Mouse (Mus musculus): ENCODE data around the gene Rph3a. TPM values are rescaled to one million over a fixed set of nuclear protein-coding genes. Genes with fewer than 3 reads are reported as not detected.

The Rph3a gene
- polyA plus RNA-seq, 1 experiment from 2014 or later = not detected

DNA sequence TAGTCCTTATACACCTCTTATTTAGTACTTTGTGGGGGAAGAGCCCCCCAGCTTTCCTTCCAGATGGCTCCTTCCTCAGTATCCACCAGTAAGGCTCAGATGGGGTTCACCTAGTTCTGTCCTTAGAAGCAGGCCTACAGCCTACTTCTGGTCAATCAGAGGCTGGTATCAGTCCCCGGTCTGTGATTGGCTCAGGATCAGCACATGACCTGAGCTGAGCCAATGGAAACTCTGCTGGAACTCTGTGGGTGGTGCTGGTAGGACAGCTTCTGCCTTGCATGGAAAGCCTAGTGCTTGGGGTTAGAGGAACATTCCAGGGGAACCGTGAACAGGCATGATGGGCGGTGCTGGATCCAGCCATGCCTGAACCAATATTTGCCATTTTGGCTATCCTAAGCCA lies 21.5 kb downstream of the Rph3a start:
- ATAC-seq (replicated peaks; ENCODE audit: extremely low read depth, insufficient read depth, low FRiP score) = no peak
- no peaks in the 10 kb centered on the region for H3K36me3 ChIP-seq (ENCODE audit: control insufficient read depth, insufficient read depth)
- H3K4me1 ChIP-seq (ENCODE audit: control insufficient read depth, insufficient read depth, low read length) = no peaks in the 10 kb centered on the region
- no peaks in the 10 kb centered on the region for H3K27me3 ChIP-seq (ENCODE audit: control insufficient read depth, insufficient read depth, low read length)
- no peak overlapping the region for H3K9ac ChIP-seq (ENCODE audit: low read length)
- H3K4me2 ChIP-seq (ENCODE audit: low read depth, low read length) = no peak overlapping the region
- no peak overlapping the region for H3K27ac ChIP-seq (ENCODE audit: low read length)
- H3K9me3 ChIP-seq (replicated peaks; ENCODE audit: control insufficient read depth, low read length) = no peaks in the 10 kb centered on the region
- WGBS = 83% methylated on average over 3 of the region's 3 CpGs
- H3K4me3 ChIP-seq (ENCODE audit: low read length) = no peak overlapping the region

DNA sequence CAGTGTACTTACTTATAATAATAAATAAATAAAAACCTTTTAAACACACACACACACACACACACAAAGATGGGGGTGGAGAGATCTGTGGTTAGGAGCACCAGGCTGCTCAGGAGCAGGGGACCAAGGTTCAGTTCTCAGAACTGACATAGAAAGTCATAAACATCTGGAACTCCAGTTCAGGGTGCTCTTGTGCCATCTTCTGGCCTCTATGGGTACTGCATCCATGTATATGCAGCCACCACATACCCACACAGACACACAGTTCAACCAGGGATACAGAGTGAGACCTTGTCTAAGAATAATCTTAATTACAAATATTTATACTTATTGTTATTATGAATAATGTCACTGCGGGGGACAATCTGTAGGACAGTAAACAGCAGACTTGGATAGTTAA lies 26.9 kb downstream of the Rph3a start:
- Histone ChIP-seq H3K36me3 (ENCODE audit: control insufficient read depth, insufficient read depth) (no peaks in the 10 kb centered on the region), H3K4me1 (ENCODE audit: control insufficient read depth, insufficient read depth, low read length) (no peaks in the 10 kb centered on the region), H3K27ac (ENCODE audit: low read length) (no peak overlapping the region), H3K27me3 (ENCODE audit: control insufficient read depth, insufficient read depth, low read length) (no peaks in the 10 kb centered on the region), H3K4me3 (ENCODE audit: low read length) (no peak overlapping the region), H3K9ac (ENCODE audit: low read length) (no peak overlapping the region), H3K9me3 (replicated peaks; ENCODE audit: control insufficient read depth, low read length) (peaks cover 16% of the 10 kb centered on the region), H3K4me2 (ENCODE audit: low read depth, low read length) (no peak overlapping the region)
- ATAC-seq (replicated peaks; ENCODE audit: extremely low read depth, insufficient read depth, low FRiP score) = no peak
- 80% methylated on average over 1 of the region's 1 CpGs for WGBS

DNA sequence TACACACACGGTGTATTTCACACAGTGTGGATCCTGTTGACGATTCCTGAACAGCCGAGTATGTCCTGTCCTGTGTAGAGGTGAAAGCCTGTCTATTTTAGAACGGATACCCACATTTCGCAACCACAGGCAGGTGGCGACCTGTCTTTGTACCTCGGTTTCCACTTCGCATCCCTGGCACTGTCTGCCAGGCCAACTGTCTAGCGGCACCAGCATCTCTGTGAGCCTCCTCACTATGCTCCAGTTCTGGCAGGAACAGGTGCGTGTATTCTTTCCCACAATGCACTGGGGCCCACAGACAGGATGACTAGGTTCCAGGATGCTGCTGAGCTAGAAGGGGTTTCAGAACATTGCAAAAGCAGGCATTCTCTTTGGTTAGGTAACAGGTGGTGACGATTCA lies 28.7 kb downstream of the Rph3a start:
- no peaks in the 10 kb centered on the region for H3K4me1 ChIP-seq (ENCODE audit: control insufficient read depth, insufficient read depth, low read length)
- H3K9ac ChIP-seq (ENCODE audit: low read length) = no peak overlapping the region
- no peak overlapping the region for H3K4me3 ChIP-seq (ENCODE audit: low read length)
- H3K36me3 ChIP-seq (ENCODE audit: control insufficient read depth, insufficient read depth) = no peaks in the 10 kb centered on the region
- WGBS = 88% methylated on average over 11 of the region's 11 CpGs
- no peak for ATAC-seq (replicated peaks; ENCODE audit: extremely low read depth, insufficient read depth, low FRiP score)
- no peaks in the 10 kb centered on the region for H3K27me3 ChIP-seq (ENCODE audit: control insufficient read depth, insufficient read depth, low read length)
- H3K4me2 ChIP-seq (ENCODE audit: low read depth, low read length) = no peak overlapping the region
- H3K27ac ChIP-seq (ENCODE audit: low read length) = no peak overlapping the region
- H3K9me3 ChIP-seq (replicated peaks; ENCODE audit: control insufficient read depth, low read length) = peaks cover 16% of the 10 kb centered on the region

DNA sequence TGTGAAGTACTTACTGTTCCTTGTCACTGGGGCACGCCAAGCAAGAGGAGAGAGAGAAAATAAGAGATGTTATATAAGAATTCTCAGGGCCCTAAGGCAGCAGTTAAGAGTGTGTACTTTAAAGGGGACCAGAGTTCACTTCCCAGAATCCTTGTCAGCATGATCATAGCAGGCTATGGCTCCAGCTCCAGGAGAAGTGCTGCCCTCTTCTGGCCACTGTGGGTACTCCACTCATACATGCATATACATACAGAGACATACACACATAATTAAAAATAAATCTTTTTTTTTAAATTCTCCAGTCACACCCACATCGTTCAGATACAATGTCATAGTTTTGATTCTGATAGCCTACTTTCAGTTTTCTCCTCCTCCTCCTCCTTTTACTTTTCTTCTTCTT lies 29.8 kb downstream of the Rph3a start:
- Histone ChIP-seq H3K9me3 (replicated peaks; ENCODE audit: control insufficient read depth, low read length) (peaks cover 16% of the 10 kb centered on the region), H3K27ac (ENCODE audit: low read length) (no peak overlapping the region), H3K4me1 (ENCODE audit: control insufficient read depth, insufficient read depth, low read length) (no peaks in the 10 kb centered on the region), H3K9ac (ENCODE audit: low read length) (no peak overlapping the region), H3K36me3 (ENCODE audit: control insufficient read depth, insufficient read depth) (no peaks in the 10 kb centered on the region), H3K4me2 (ENCODE audit: low read depth, low read length) (no peak overlapping the region), H3K4me3 (ENCODE audit: low read length) (no peak overlapping the region), H3K27me3 (ENCODE audit: control insufficient read depth, insufficient read depth, low read length) (no peaks in the 10 kb centered on the region)
- WGBS = 74% methylated on average over 2 of the region's 2 CpGs
- ATAC-seq (replicated peaks; ENCODE audit: extremely low read depth, insufficient read depth, low FRiP score) = no peak

DNA sequence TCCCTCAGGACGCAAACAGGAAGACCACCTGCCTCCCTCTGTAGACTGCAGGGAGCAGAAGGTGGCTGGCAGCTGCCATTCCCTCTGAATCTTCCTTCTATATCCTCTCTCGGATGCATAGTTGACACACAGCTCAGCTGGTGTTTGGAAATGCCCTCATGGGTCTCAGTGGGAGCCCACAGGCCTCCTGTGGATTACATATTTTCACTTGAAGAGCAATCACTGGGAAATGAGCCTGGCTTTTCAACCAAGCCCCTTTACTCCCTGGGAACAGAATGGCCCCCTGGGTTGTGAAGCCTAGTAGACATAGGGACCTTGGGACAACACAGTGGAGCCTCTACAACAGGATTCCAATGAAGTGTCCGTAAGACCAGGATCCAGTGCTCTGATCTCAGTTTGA lies 33.8 kb downstream of the Rph3a start:
- Histone ChIP-seq H3K36me3 (ENCODE audit: control insufficient read depth, insufficient read depth) (no peaks in the 10 kb centered on the region), H3K4me1 (ENCODE audit: control insufficient read depth, insufficient read depth, low read length) (no peaks in the 10 kb centered on the region), H3K27me3 (ENCODE audit: control insufficient read depth, insufficient read depth, low read length) (no peaks in the 10 kb centered on the region), H3K9me3 (replicated peaks; ENCODE audit: control insufficient read depth, low read length) (peaks cover 10% of the 10 kb centered on the region), H3K4me3 (ENCODE audit: low read length) (no peak overlapping the region), H3K4me2 (ENCODE audit: low read depth, low read length) (no peak overlapping the region), H3K9ac (ENCODE audit: low read length) (no peak overlapping the region), H3K27ac (ENCODE audit: low read length) (no peak overlapping the region)
- ATAC-seq (replicated peaks; ENCODE audit: extremely low read depth, insufficient read depth, low FRiP score) = no peak
- 43% methylated on average over 3 of the region's 3 CpGs for WGBS

DNA sequence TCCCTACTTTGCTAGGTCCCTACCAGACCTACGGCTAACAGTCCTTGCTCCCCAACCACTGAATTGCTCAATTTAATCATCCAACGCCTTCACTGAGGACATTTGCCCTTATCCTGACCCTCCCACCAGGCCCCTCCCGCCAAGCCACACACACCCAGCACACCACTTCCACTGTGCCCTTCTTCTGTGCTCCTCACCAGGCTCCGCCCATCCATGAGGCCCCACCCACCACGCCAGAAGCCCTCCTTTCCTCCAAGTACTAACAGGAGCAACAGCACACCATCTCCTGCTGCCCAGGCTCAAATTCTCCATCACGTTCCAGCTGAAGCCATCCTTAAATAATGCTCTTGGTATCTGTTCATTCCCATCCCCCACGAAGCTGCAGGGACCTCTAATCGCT lies 35.4 kb downstream of the Rph3a start:
- Histone ChIP-seq H3K27me3 (ENCODE audit: control insufficient read depth, insufficient read depth, low read length) (no peaks in the 10 kb centered on the region), H3K9ac (ENCODE audit: low read length) (no peak overlapping the region), H3K4me3 (ENCODE audit: low read length) (no peak overlapping the region), H3K4me1 (ENCODE audit: control insufficient read depth, insufficient read depth, low read length) (no peaks in the 10 kb centered on the region), H3K36me3 (ENCODE audit: control insufficient read depth, insufficient read depth) (no peaks in the 10 kb centered on the region), H3K9me3 (replicated peaks; ENCODE audit: control insufficient read depth, low read length) (no peaks in the 10 kb centered on the region), H3K27ac (ENCODE audit: low read length) (no peak overlapping the region), H3K4me2 (ENCODE audit: low read depth, low read length) (no peak overlapping the region)
- 46% methylated on average over 8 of the region's 8 CpGs for WGBS
- ATAC-seq (replicated peaks; ENCODE audit: extremely low read depth, insufficient read depth, low FRiP score) = no peak

DNA sequence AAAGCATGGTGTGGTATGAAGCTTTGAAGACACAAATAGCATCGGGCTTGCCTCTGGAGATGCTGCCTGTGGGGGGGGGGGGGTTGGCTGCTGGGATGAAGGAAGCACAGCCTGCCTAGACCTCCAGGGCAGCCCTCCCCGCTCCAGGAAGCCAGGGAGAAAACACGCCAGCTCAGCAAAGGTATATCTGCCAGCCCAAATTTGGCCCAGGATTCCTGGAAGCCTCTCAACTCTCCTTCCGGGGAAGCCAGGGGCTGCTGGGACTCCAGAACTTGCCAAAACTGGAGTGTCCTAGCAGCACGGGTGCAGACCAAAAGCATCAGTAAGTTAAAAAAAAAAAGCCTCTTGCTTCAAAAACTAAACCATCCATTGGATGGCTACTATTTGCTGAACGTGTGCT lies 37.6 kb downstream of the Rph3a start:
- WGBS = 65% methylated on average over 6 of the region's 6 CpGs
- Histone ChIP-seq H3K36me3 (ENCODE audit: control insufficient read depth, insufficient read depth) (no peaks in the 10 kb centered on the region), H3K4me3 (ENCODE audit: low read length) (no peak overlapping the region), H3K9me3 (replicated peaks; ENCODE audit: control insufficient read depth, low read length) (no peaks in the 10 kb centered on the region), H3K4me1 (ENCODE audit: control insufficient read depth, insufficient read depth, low read length) (no peaks in the 10 kb centered on the region), H3K27ac (ENCODE audit: low read length) (no peak overlapping the region), H3K27me3 (ENCODE audit: control insufficient read depth, insufficient read depth, low read length) (no peaks in the 10 kb centered on the region), H3K9ac (ENCODE audit: low read length) (no peak overlapping the region), H3K4me2 (ENCODE audit: low read depth, low read length) (no peak overlapping the region)
- ATAC-seq (replicated peaks; ENCODE audit: extremely low read depth, insufficient read depth, low FRiP score) = no peak

DNA sequence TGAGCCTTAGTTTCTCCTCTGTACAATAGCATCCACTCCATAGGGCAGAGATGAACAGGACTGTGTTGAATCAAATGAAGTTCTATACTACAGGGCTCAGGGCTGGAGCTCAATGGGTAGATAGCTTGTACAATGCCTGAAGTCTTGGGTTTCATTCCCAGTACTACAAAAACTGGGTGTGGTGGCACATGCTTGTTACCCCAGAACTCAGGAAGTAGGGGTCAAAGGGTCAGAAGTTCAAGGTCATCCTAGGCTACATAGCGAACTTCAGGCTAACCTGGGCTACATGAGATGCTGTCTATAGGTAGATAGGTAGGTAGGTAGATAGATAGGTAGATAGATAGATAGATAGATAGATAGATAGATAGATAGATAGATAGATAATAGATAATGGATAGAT lies 38.6 kb downstream of the Rph3a start:
- no peak overlapping the region for H3K9ac ChIP-seq (ENCODE audit: low read length)
- no peak overlapping the region for H3K27ac ChIP-seq (ENCODE audit: low read length)
- no peaks in the 10 kb centered on the region for H3K9me3 ChIP-seq (replicated peaks; ENCODE audit: control insufficient read depth, low read length)
- ATAC-seq (replicated peaks; ENCODE audit: extremely low read depth, insufficient read depth, low FRiP score) = no peak
- H3K4me1 ChIP-seq (ENCODE audit: control insufficient read depth, insufficient read depth, low read length) = no peaks in the 10 kb centered on the region
- no peak overlapping the region for H3K4me3 ChIP-seq (ENCODE audit: low read length)
- H3K27me3 ChIP-seq (ENCODE audit: control insufficient read depth, insufficient read depth, low read length) = no peaks in the 10 kb centered on the region
- H3K36me3 ChIP-seq (ENCODE audit: control insufficient read depth, insufficient read depth) = no peaks in the 10 kb centered on the region
- WGBS = 80% methylated on average over 1 of the region's 1 CpGs
- H3K4me2 ChIP-seq (ENCODE audit: low read depth, low read length) = no peak overlapping the region

DNA sequence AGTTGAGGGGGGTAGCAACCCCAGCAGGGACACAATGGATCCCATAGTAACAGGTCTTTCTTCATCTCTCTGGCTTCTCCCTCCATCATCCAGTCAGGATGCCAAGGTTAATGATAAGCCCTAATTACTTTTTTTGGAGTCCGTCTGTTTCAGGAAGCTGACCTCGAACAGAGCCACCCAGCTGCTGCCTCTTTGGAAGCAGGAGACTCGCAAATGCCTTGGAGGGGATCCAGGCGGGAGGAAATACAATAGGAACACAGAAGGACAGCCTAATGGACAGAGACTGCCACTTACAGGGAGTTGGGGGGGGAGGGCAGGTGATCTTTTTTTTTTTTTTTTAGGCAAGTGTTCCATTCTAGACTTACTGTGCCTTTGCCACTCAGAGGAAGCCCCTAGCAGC lies 40.2 kb downstream of the Rph3a start:
- no peak overlapping the region for H3K4me2 ChIP-seq (ENCODE audit: low read depth, low read length)
- no peaks in the 10 kb centered on the region for H3K36me3 ChIP-seq (ENCODE audit: control insufficient read depth, insufficient read depth)
- no peaks in the 10 kb centered on the region for H3K27me3 ChIP-seq (ENCODE audit: control insufficient read depth, insufficient read depth, low read length)
- ATAC-seq (replicated peaks; ENCODE audit: extremely low read depth, insufficient read depth, low FRiP score) = no peak
- no peaks in the 10 kb centered on the region for H3K9me3 ChIP-seq (replicated peaks; ENCODE audit: control insufficient read depth, low read length)
- no peak overlapping the region for H3K9ac ChIP-seq (ENCODE audit: low read length)
- 34% methylated on average over 4 of the region's 4 CpGs for WGBS
- H3K27ac ChIP-seq (ENCODE audit: low read length) = no peak overlapping the region
- H3K4me1 ChIP-seq (ENCODE audit: control insufficient read depth, insufficient read depth, low read length) = no peaks in the 10 kb centered on the region
- no peak overlapping the region for H3K4me3 ChIP-seq (ENCODE audit: low read length)

DNA sequence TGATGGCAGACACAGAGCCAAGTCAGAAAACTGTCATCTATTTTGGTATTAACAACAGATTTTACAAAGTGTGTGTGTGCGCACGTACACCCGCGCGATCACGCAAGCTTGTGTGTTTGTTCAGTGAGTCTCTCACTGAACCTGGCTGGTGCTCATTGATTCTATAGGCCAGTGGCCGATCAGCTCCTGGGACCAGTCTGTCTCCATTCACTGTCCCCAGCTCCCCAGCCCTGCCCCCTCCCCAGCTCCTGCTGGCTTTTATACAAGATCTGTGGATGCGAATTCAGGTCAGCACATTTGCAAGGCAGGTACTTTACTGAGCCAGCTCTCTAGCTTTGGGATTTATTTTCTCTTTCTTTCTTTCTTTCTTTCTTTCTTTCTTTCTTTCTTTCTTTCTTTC lies 41.1 kb downstream of the Rph3a start:
- no peak for ATAC-seq (replicated peaks; ENCODE audit: extremely low read depth, insufficient read depth, low FRiP score)
- Histone ChIP-seq H3K36me3 (ENCODE audit: control insufficient read depth, insufficient read depth) (no peaks in the 10 kb centered on the region), H3K4me2 (ENCODE audit: low read depth, low read length) (no peak overlapping the region), H3K4me3 (ENCODE audit: low read length) (no peak overlapping the region), H3K27ac (ENCODE audit: low read length) (no peak overlapping the region), H3K27me3 (ENCODE audit: control insufficient read depth, insufficient read depth, low read length) (no peaks in the 10 kb centered on the region), H3K9me3 (replicated peaks; ENCODE audit: control insufficient read depth, low read length) (no peaks in the 10 kb centered on the region), H3K4me1 (ENCODE audit: control insufficient read depth, insufficient read depth, low read length) (no peaks in the 10 kb centered on the region), H3K9ac (ENCODE audit: low read length) (no peak overlapping the region)
- 83% methylated on average over 8 of the region's 8 CpGs for WGBS
